Mouse (Mus musculus) liver, adult 2 months (tissue): ENCODE data around the gene Gm20696.

Experiments used
- CTCF ChIP-seq: fragments of 200-500 bp; IDR thresholded peaks from 2 replicates; pipeline ENCODE4 v1.5.1; 2011; ENCODE audit warnings: low read depth, low read length, control low read depth
- POLR2A ChIP-seq: fragments of 200-500 bp; IDR thresholded peaks from 2 replicates; pipeline ENCODE4 v1.6.1; 2011; ENCODE audit warnings: low read length, control low read depth; ENCODE audit not compliant: insufficient read depth; ENCODE audit errors: extremely low read depth

DNA sequence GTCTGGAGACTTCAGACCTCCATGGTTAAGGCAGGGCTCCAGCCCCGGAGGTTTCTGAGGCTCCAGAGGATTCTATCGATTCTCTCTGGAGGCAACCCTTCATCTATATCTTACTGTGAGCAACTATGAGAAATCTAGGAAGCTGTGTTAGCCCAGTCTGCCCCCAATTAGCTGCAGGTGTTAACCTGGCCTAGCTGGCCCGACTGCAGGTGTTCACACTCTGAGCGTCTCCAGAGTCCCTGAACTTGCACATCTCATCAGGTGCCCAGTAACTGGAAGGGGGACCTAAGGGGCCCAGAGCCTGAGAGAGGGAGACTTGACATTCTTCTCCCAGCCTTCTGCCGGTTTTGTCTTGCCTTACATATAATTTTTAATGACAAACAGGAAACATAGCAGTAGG, 278.6 kb downstream of the Gm20696 start:
- TF ChIP-seq CTCF: no peak
- no peak for TF ChIP-seq POLR2A
